11 mouse cellular contexts compared by ENCODE assay signal in genomic region chr13:103211953-103212352, GRCm38 (mm10).
A peak's percentile ranks its signal among the peaks of the same experiment; 100 is the strongest.
DNase-seq lines count a peak whose midpoint lies in the region; ATAC-seq and TF ChIP-seq lines count a peak whose summit lies in the region.
"Had no signal": no experiment of that assay in that cellular context is flagged by ENCODE, and none has a peak within 500 bp of the region (broad histone marks: within the 10 kb centered on the region; RNA-seq: fewer than 3 reads in every experiment).

No protein-coding gene starts in this region.

- no peak overlapping the region for H3K9ac ChIP-seq in heart, embryonic 13.5 days
- no peak overlapping the region for H3K9ac ChIP-seq in midbrain, postnatal 0 days (replicated peaks; ENCODE audit: low read length, poor library complexity, severe bottlenecking)
- H3K9ac ChIP-seq: forebrain, embryonic 13.5 days; midbrain, embryonic 13.5 days had no signal

- H3K27me3 ChIP-seq in heart, embryonic 13.5 days (replicated peaks), result no peaks in the 10 kb centered on the region
- H3K27me3 ChIP-seq in midbrain, postnatal 0 days (ENCODE audit: insufficient read depth, low read length), result no peaks in the 10 kb centered on the region
- H3K27me3 ChIP-seq: CH12.LX; forebrain, embryonic 13.5 days; midbrain, embryonic 13.5 days had no signal

- DNase-seq in heart, postnatal 14 days, result no peak
- DNase-seq in right cerebral cortex, adult 2 months (ENCODE audit: low spot score in 2 of 2), result peak; percentile 39 to 50
- no peak for DNase-seq in right cerebral cortex, postnatal 10 days (ENCODE audit: low spot score in 2 of 2)
- DNase-seq in left cerebral cortex, adult 2 months (ENCODE audit: extremely low spot score in 1 of 2, low spot score in 2 of 2), result peak; percentile 10 to 35
- no peak for DNase-seq in Muller cell, postnatal 12 days (ENCODE audit: inconsistent ontology term)
- DNase-seq in midbrain, postnatal 0 days (ENCODE audit: low spot score), result no peak
- DNase-seq in lung, postnatal 36 days, result no peak

- 57% methylated on average over 6 of the region's 6 CpGs for WGBS in heart, embryonic 13.5 days
- WGBS in midbrain, postnatal 0 days, result 69% methylated on average over 6 of the region's 6 CpGs

- H3K4me3 ChIP-seq in heart, embryonic 13.5 days, result no peak overlapping the region
- no peak overlapping the region for H3K4me3 ChIP-seq in left cerebral cortex, adult 2 months
- H3K4me3 ChIP-seq in midbrain, postnatal 0 days (ENCODE audit: low read depth, low read length), result no peak overlapping the region
- H3K4me3 ChIP-seq: forebrain, embryonic 13.5 days; midbrain, embryonic 13.5 days had no signal

- no peaks in the 10 kb centered on the region for H3K36me3 ChIP-seq in heart, embryonic 13.5 days
- no peaks in the 10 kb centered on the region for H3K36me3 ChIP-seq in midbrain, postnatal 0 days (ENCODE audit: insufficient read depth, low read length)
- H3K36me3 ChIP-seq: midbrain, embryonic 13.5 days had no signal

- intact Hi-C loops in heart, postnatal 14 days (cut with DNase I), result loop anchor here (5.0 to 10.0 kb wide), 2 partner anchors 50 to 123 kb away; partner anchors contain the start of gene Mast4
- intact Hi-C loops in left cerebral cortex, adult 2 months (cut with DNase I), result no loop called here

- H3K27ac ChIP-seq in heart, embryonic 13.5 days (replicated peaks), result peak overlapping the region; percentile 69
- peak overlapping the region; percentile 78 for H3K27ac ChIP-seq in left cerebral cortex, adult 2 months
- H3K27ac ChIP-seq in midbrain, postnatal 0 days (ENCODE audit: low read depth, low read length), result no peak overlapping the region
- H3K27ac ChIP-seq: forebrain, embryonic 13.5 days; midbrain, embryonic 13.5 days had no signal

- H3K4me1 ChIP-seq in heart, embryonic 13.5 days, result peaks cover 18% of the 10 kb centered on the region
- no peaks in the 10 kb centered on the region for H3K4me1 ChIP-seq in midbrain, postnatal 0 days (ENCODE audit: insufficient read depth, low read length)
- H3K4me1 ChIP-seq: forebrain, embryonic 13.5 days; midbrain, embryonic 13.5 days had no signal

- ATAC-seq in heart, embryonic 13.5 days (ENCODE audit: extremely low read depth, insufficient number of reproducible peaks, low FRiP score, low TSS enrichment), result no peak
- no peak for ATAC-seq in midbrain, postnatal 0 days (ENCODE audit: low FRiP score)
- ATAC-seq: forebrain, embryonic 13.5 days; midbrain, embryonic 13.5 days had no signal

- peak overlapping the region; percentile 12; the same call in 1 of the 2 replicates for H3K4me2 ChIP-seq in heart, embryonic 13.5 days
- H3K4me2 ChIP-seq in midbrain, postnatal 0 days (ENCODE audit: low read depth, low read length, poor library complexity, severe bottlenecking), result no peak overlapping the region
- H3K4me2 ChIP-seq: forebrain, embryonic 13.5 days; midbrain, embryonic 13.5 days had no signal

- no peak for TF ChIP-seq CTCF in left cerebral cortex, adult 2 months (IDR thresholded peaks at IDR 0.05)
- no peak for TF ChIP-seq CTCF in midbrain, postnatal 0 days (IDR thresholded peaks at IDR 0.05)

- H3K9me3 ChIP-seq in heart, embryonic 13.5 days, result no peaks in the 10 kb centered on the region
- H3K9me3 ChIP-seq in midbrain, postnatal 0 days (ENCODE audit: low read length), result no peaks in the 10 kb centered on the region
- H3K9me3 ChIP-seq: forebrain, embryonic 13.5 days; midbrain, embryonic 13.5 days had no signal

Comparison
In these comparisons a context has a peak if more than half of its experiments do, and no peak if none do; other contexts are left out.
1. DNase-seq: peak in right cerebral cortex, adult 2 months (2 of 2) and left cerebral cortex, adult 2 months (2 of 2); none in heart, postnatal 14 days (0 of 2), right cerebral cortex, postnatal 10 days (0 of 2), Muller cell, postnatal 12 days (single experiment), midbrain, postnatal 0 days (single experiment) and lung, postnatal 36 days (single experiment).